Mouse (Mus musculus) cerebellum, postnatal 14 days (tissue): ENCODE results near the gene Mvb12b.
A peak's percentile ranks its signal among the peaks of the same experiment; 100 is the strongest.

Experiments used
- DNase-seq, 2 experiments: peaks; one replicate each; pipeline ENCODE4 v3.0.0; 2021; ENCODE audit warnings: mixed read lengths in 2 of 2

Gene Mvb12b

GRCm38 (mm10) chr2:33884623-33885263, 3.0 kb downstream of the Mvb12b start:
- DNase-seq: no peak

GRCm38 (mm10) chr2:33879223-33879622, 8.5 kb downstream of the Mvb12b start:
- DNase-seq: no peak

- DNase-seq: no peak
Measured at GRCm38 (mm10) chr2:33878437-33878836, 9.3 kb downstream of the Mvb12b start.

GRCm38 (mm10) chr2:33877663-33878360, 9.9 kb downstream of the Mvb12b start:
- no peak for DNase-seq

- DNase-seq: peak; percentile 73 to 82
Measured at GRCm38 (mm10) chr2:33876529-33877290, 11.0 kb downstream of the Mvb12b start.

GRCm38 (mm10) chr2:33875594-33875993, 12.2 kb downstream of the Mvb12b start:
- no peak for DNase-seq

- DNase-seq: no peak
Measured at GRCm38 (mm10) chr2:33874856-33875576, 12.7 kb downstream of the Mvb12b start.

- no peak for DNase-seq
Measured at GRCm38 (mm10) chr2:33874367-33874766, 13.4 kb downstream of the Mvb12b start.

GRCm38 (mm10) chr2:33873501-33873900, 14.2 kb downstream of the Mvb12b start:
- DNase-seq: no peak

- DNase-seq: no peak
Measured at GRCm38 (mm10) chr2:33872841-33873271, 14.9 kb downstream of the Mvb12b start.

- no peak for DNase-seq
Measured at GRCm38 (mm10) chr2:33871181-33871520, 16.6 kb downstream of the Mvb12b start.

- DNase-seq: no peak
Measured at GRCm38 (mm10) chr2:33870369-33871180, 17.2 kb downstream of the Mvb12b start.

- DNase-seq: no peak
Measured at GRCm38 (mm10) chr2:33869689-33870343, 17.9 kb downstream of the Mvb12b start.

GRCm38 (mm10) chr2:33868996-33869688, 18.6 kb downstream of the Mvb12b start:
- no peak for DNase-seq

- DNase-seq: no peak
Measured at GRCm38 (mm10) chr2:33868322-33868721, 19.4 kb downstream of the Mvb12b start.

GRCm38 (mm10) chr2:33856746-33857145, 31.0 kb downstream of the Mvb12b start:
- no peak for DNase-seq

- DNase-seq: no peak
Measured at GRCm38 (mm10) chr2:33853011-33853976, 34.5 kb downstream of the Mvb12b start.

GRCm38 (mm10) chr2:33847196-33847834, 40.4 kb downstream of the Mvb12b start:
- DNase-seq: no peak

GRCm38 (mm10) chr2:33846635-33847034, 41.1 kb downstream of the Mvb12b start:
- no peak for DNase-seq
